Mouse (Mus musculus) CD8-positive naive resting alpha-beta T cell, adult 2 months (primary cell): Measurements from ENCODE around the gene Pcsk6.
"Not testable (repeated sequence)": the region's sequence is repeated elsewhere in the genome, so short reads cannot be mapped to it uniquely, and the experiment has no call there.

Experiments
- DNase-seq, 2 experiments: peaks; one replicate each; pipeline ENCODE4 v3.0.0; 2022; ENCODE audit warnings: low read depth in 2 of 2, low spot score in 2 of 2

The Pcsk6 gene

GRCm38 (mm10) chr7:65861591-65862472 lies at the start of gene Pcsk6:
Gene Pcsk6 (plus strand): TSS chr7:65861734.
- DNase-seq: no peak

- DNase-seq: no peak
Measured at GRCm38 (mm10) chr7:65813611-65814212, 47.8 kb upstream of the Pcsk6 start.

DNA sequence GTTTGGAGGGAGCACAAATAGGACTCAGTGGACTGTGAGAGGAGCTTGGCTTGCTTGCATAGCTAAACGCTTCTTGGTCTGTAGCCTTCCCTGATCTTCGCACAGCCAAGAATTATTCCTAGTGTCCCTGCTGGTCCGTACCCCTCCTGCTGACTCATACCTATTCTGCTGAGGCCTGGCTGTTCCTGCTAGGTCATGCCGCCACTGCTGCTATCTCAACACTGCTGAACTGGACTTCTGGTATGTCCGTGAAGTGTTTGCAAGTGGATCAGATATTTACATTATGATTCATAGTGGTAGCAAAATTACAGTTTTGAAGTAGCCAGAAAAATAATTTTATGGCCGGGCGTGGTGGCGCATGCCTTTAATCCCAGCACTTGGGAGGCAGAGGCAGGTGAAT lies 44.0 kb upstream of the Pcsk6 start:
- no peak for DNase-seq

DNA sequence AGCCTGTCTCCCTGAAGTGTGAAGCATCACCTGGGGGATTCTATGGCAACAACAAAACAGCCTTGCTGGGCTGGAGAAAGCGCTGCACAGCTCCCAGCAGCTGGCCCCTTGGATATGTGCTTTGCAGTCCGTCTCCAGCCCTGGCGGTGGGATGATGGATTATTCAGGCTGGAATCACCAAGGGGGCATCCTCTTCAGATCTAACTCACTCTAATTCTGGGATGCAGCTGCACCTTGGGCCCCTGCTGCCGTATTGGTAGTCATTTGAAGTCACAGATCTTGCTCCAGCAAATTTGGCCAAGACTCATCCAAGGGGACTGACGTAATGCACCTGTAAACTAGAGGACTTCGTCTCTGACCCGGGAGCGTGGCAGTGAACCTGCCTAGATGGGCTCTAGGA lies 41.1 kb upstream of the Pcsk6 start:
- DNase-seq: no peak

- not testable (repeated sequence) for DNase-seq
Measured at GRCm38 (mm10) chr7:65821901-65822300, 39.6 kb upstream of the Pcsk6 start.

- DNase-seq: no peak
Measured at GRCm38 (mm10) chr7:65822506-65823119, 38.9 kb upstream of the Pcsk6 start.

GRCm38 (mm10) chr7:65839756-65840155 lies 21.8 kb upstream of the Pcsk6 start:
- DNase-seq: no peak

GRCm38 (mm10) chr7:65843210-65843609 lies 18.3 kb upstream of the Pcsk6 start:
- no peak for DNase-seq

GRCm38 (mm10) chr7:65860981-65861380 lies 553 bp upstream of the Pcsk6 start:
- no peak for DNase-seq

DNA sequence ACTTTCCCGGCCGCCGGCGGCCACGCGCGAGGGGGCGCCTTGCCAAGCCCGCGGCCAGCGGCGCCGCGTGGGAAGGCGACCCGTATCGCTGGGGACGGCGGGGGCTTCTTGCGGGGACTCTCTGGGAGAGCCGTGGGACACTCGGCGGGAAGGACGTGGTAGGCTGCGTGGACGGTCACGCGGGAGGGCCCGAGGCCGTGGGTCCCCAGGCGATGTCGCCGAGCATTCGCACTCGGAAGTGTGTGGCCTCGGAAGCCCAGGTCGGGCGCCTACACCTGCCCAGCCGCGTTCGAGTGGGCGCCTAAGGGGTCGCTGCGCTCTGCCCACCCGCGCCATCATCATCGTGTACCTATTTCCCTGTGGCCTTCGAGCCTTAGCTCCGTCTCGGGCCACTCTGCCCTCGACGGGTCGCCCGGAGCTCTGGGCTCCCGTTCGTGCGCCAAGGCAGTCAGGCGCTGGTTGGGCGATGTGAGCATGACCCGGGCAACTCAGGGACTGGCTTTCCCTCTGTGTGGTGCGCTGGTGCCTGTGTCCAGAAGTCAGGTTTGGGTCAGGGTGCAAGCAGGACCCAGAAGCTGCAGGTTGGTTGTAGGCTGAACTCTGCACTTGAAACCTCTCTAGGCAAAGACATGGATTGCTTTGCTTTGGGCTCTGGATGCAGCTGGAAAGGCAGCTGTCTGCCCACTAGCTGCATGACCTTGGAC lies 1.1 kb downstream of the Pcsk6 start:
- DNase-seq: no peak

DNA sequence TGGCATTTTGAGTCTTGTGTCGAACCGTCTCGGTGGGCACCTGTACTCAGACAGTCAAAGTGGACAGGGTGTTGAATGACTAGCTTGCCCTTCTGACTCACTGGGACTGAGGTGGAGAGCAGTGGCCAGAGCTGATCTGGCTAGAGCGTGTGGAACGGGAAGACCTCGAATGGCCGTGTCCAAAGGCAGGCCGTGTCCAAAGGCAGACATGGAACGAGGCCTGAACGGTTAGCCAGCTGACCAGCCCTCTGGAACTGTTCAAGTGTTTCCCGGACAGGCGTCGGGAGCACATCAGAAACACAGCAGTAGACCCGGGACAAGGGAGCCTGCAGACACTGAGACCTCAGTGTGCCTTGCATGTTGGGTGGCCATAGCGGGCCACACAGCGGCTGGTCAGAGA lies 7.6 kb downstream of the Pcsk6 start:
- DNase-seq: no peak

DNA sequence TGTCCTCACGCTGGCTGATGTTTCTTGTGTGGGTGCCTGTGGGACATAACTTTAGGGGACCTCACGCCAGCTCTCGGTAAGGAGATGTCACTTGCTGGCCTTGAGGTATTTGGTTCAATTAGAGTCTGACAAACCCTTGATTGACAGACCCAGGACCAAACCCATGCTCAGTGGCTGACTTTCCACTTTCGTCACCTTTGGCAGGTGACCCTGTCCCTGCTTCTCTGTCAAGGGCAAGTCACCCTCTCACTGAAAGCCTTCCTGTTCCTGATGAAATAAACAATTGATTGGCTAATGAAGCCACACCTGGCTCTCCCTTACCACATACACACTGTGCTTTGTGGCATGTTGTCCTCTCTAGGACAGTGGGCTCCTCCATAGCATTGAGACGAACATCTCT lies 8.3 kb downstream of the Pcsk6 start:
- no peak for DNase-seq

- DNase-seq: no peak
Measured at GRCm38 (mm10) chr7:65870227-65870626, 8.7 kb downstream of the Pcsk6 start.

DNA sequence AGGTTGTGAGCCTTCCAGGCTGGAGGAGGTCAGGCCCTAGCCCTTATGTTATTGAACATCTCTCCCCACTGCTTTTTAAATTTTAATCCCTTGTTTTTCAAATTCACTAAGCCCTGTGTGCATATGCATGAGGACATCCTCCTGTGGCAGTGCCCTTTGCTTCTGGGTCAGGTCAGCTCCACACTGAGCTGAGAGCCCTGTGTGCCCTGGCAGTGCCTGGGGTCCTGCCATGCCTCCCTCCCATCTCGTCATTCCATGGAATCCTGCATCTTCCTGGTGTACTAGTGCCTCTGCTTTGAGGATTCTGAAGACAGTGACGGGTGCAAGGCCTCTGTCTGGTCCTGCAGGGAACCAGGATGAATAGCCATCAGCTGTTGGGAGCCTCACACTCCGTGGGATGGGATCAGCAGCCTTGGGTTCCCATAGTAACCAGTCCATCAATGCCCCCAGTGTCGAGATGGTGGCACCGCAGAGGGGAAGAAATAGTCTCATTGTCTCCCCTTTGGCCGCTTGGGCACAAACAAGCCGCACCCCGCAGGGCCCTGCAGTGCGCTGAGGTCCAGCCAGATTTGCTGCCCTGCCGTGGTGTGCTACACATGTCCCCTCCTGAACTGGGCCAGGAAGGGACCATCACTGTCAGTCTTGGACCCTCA lies 9.5 kb downstream of the Pcsk6 start:
- no peak for DNase-seq

- no peak for DNase-seq
Measured at GRCm38 (mm10) chr7:65871851-65872250, 10.3 kb downstream of the Pcsk6 start.

DNA sequence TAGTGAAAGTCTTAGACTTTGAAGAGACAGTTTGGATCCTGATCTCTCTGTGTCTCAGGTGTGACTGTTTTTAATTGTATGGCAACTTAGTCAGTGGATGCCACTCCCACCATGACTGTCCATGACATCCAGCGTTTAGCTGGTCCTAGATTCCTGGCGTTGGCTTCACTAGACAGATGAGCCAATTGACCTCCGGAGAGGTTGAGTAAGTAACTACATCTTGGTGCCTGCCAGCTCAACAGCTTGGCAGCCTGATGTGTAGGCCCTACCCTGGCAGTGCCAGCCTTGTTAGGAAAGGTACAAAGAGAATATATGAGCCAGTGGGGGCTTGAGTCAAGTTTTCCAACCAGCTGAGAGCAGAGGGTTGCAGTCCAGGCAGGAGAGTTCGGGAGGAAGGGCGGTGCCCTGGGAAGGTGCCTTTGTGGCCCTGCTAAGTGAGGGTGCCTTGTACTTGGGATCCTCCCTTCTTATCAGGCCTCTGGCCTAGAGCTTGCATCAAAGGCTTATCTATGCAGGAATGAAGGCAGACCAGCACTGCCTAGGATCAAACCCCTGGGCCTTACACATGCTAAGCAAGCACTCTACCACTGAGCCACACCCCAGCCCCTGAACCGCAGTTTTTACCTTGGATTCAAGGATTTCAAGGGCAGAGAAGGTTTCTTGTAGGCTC lies 11.8 kb downstream of the Pcsk6 start:
- DNase-seq: no peak

DNA sequence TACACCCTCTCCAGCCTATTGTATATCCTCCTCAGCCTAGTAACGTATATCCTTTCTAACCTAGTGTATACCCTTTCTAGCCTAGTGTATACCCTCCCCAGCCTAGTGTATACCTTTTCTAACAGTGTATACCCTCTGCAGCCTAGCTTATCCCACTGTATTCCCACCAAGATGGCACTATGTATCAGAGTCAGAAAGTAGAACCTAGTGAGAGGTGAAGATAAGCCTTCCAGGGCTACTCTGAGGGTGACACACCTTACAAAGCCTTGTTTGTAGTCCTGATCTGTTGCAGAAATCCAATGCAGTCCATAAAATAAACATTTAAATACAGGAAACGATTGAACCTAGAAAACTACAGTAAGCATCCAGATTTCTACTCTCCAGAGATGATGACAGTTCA lies 12.4 kb downstream of the Pcsk6 start:
- DNase-seq: no peak

GRCm38 (mm10) chr7:65876596-65876995 lies 15.1 kb downstream of the Pcsk6 start:
- no peak for DNase-seq

DNA sequence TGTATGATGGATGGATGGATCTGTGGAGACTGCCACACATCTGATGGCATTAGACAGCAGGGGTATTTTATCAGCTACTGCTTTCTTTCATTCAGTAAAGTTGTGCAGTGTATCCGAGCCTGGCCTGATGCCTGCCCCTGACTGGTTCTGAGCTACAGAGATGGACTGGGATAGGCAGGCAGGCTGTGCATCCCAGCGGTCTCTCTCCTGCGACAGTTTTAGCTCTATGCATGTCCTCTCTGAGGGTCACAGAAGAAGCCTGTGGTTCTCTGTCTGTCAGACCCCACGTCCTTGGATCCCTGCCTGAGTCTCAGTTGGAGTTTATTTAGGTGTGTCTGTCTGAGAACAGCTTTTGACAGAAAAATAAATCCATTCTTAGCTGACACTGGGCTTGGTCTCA lies 16.7 kb downstream of the Pcsk6 start:
- no peak for DNase-seq

GRCm38 (mm10) chr7:65879330-65879729 lies 17.8 kb downstream of the Pcsk6 start:
- DNase-seq: no peak
